Mouse (Mus musculus) spleen, adult 18-20 months (tissue): ENCODE results near the gene Pik3r5.

Experiments
- DNase-seq, 2 experiments: peaks; one replicate each; pipeline ENCODE4 v3.0.0; 2022; ENCODE audit warnings: mixed read lengths in 2 of 2

The Pik3r5 gene

DNA sequence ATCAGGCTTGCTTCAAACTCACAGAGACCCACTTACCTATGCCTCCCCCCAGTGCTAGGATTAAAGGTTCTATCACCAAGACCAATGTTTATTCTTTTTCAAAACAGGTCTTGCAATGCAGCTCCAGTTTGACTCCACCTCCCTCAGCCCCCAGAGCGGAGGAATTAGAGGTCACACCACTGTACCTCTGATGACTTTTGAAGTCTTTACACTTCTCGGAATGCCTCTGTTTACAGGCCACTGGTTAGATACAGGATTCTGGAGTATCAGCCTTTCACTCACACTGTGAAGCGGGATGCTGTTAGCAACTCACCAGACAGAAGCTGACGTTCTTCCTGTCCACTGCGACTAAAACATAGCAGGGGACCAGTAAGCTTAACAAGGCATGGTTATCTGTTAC lies 30.5 kb upstream of the Pik3r5 start:
- DNase-seq = no peak

DNA sequence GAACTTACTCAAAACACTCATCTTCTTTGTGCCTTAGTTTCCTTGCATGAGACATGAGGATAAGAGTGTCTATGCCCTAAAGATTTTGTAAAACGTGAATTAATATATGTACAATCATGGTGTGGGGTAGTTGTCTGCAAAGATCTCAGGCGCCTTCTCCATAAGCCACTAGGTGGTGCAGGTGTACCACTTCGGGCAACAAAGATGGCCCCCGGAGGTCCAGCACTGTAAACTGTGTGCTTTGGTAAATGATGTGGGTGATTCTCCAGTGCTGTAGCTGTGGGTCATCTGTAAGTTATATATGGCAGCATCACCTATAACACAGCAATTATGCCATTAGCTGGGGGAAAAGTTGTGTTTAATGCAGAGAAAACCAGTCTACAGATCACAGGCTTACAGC lies 27.7 kb upstream of the Pik3r5 start:
- DNase-seq = peak in 1 of 2 experiments; percentile 34

DNA sequence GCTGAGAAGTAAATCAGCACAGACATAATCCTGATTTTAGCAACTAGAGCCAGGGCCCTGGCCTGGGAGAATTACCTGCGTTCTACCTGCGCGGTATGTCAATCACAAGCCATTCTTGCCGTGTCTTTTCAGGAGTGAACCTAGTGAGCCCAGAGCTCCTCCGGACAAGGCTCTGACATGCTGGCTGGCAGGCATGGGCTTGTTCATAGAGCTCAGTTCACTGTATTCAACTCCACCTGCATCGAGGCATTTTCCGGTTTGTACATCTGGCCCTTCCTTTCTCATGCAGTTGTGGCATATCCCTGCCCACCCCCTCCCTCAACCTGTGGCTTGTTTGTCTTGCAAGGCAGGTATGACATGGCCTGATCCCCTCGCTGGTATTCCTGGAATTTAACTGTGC lies 26.3 kb upstream of the Pik3r5 start:
- no peak for DNase-seq

DNA sequence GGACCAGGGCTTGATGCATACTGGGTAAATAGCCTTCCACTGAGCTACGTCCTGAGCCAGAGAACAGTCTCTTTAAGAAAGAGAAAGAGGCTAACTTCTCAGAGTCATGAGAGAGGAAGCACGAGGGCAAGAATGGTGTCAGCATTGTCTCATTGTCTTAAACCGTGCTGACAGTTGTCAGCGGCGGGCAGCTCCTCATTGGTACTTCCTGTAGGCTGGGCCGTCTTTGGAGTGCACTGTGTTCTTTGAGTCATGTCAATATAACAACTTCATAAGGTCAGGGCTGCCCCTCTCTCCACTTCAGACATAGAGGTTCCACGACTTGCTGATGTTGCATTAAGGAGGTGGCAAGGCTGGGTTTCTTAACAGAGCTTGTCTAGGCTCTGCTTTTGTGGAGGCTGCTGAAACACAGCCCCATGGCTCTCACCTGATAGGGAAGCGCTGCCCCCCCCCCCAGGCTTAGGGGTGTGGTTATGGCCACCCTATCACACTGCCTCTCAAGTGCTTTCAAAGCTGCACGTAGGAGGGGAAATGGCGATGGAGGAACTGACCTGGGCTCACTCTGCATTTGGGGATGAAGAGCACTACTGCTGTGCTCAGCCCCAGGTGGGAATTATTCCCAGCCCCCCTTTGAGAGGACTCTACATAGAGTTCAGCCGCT lies 24.5 kb upstream of the Pik3r5 start:
- no peak for DNase-seq

DNA sequence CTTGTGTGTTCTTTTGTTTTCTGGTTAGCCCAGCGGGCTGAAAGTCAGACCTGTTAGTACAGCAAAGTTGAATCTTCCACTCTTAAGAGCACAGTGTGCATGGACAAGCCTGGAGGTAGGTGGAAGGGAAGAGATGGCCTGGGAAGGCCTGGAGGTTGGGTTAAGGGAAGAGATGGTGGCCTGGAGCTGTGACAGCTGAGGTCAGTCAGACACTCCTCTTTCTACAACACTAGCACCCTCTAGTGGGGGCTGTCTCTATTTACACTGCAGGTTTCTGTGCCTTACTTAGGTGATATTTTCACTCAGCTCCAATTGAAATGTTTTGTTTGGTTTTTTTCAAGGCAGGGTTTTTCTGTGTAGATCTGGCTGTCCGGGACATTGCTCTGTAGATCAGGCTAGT lies 23.8 kb upstream of the Pik3r5 start:
- DNase-seq = peak in 1 of 2 experiments; percentile 49

DNA sequence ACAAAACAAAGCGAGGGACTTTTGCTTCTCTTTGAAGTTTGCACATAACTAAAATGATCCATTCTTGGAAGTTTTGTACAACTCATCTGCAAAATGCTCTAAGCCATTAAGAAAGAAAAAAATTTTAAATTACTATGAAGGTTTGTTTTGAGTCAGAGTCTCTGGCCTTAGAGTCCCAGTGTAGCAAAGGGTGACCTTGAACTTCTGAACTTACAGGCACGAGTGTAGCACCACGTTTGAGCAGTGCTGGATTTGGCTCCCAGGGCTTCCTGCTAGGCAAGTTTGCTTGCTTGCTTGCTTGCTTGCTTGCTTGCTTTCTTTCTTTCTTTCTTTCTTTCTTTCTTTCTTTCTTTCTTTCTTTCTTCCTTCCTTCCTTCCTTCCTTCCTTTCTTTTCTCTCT lies 14.9 kb upstream of the Pik3r5 start:
- no peak for DNase-seq

DNA sequence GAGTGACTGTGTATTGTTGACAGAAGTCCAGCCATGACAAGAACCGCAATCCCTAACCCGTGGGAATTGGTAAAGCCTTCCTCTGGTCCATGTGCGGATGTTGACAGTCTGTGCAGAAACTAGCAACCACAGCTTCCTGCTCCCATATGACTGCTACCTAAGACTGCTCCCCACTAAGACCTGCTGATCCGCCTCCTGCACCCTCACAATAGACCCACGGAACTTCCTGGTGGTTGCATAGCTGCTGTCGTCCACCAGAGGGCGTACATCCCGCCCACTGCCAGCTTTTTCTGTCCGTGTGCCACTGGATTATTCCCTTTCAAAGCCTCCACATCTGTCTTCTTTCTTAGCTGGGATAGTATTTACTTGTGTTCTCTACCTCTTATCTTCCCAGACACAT lies 14.1 kb upstream of the Pik3r5 start:
- DNase-seq = peak; percentile 43 to 48

DNA sequence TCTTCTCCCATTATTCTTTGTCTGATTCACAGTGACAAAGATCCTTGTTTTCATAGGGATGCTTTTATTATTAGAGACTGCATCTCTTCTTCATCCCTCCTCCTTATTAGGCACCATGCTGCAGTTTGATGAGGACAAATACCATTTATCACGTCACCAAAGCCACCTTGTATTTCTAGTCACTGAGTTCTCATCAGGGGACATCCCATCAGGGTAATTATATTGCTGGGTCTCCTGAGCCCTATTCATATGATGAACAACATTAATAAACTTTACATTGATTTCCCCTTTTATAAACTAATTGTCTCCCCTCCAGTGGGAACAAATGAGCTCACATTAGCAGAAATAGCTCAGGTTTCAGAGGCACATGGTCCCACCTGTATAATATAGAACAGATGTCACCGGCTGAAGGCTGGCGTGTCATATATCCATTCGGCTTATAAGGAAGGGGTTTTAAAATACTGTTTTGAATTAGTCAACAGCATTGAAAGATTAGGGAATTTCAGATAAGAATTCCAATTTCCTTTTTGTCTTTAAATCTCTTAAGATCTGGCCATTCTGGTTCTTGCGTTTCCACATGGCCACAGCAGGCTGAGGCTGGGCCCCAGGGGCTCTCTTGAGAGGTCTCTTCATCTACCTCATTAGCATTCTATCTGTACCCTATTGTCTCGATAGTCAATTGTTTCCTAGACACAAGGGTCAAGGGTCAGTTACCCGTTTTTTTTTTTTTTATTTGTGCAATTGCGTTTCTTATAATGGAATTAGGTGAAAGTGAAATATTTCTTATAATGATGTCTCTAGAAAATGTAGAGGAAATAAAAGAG lies 6.2 kb upstream of the Pik3r5 start:
- no peak for DNase-seq

DNA sequence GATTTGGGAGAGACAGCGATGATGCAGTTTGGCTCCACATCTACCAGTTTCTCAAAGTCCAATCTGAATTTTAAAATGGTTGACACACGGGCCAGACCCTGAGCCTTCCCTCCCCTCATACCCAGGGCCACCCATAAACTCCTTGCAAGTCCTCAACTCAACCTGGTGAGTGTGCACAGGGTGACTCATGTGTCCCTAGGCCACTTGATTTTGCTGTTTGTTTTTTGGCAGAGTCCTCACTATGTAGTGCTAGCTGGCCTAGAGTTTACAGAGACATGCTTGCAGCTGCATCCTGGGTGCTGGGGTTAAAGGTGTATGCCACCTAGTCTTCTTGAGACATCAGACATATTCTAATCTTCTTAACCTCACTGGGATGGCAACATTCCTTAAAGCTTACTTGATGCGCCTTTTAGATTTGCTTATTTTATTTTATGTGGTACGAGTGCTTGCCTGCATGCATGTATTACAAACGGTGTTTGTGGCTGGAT lies 4.8 kb upstream of the Pik3r5 start:
- DNase-seq = no peak

DNA sequence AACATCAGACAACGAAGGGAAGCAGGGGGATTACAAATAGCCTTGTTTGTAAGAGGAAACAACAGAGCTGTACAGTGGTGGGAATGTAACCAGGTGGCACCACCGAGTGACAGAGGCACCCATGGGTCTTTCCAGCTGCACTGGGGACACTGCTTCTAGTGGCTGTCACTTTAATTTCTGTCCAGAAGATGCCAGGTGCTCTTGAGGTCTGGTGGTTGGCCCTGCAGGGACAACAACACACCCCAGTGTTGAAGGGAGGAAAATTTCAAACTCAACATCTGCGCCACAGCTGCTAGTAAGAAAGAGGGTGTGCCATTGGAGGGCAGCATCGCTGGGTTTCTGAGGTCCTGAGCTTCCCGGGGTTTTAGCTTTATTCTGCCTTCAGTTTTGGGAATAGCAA lies 1.3 kb upstream of the Pik3r5 start:
- DNase-seq = peak in 1 of 2 experiments; percentile 28

DNA sequence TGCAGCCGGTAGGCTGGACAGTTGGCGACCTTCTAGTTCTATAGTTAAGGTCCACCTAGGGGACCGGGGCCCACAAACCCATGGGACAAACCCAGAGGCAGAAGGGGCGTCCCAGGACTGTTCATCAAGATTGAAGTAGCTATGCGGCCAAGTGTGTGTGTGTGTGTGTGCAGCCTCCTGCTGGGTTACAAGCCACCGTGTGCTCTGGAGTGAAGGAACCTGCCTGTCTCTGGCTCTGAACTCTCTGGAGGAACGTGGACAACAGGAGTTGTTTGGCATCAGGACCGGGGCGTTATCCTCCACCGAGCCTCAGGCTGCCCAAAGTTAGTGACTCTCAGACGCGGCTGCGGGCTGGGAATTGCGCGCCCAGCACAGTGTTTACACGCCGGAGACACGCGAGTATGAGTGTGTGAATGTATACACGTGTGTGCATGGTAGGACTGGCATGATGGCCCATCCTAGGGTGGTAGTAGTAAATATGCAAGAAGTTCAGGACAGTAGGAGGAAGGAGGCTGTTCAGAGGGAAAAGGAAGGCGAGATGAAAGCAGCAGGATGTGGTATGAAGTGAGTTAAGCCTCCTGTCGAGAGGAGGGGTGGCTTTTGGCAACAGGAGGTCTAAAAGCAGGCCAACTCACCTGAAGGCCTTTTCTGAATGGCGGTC lies 570 bp downstream of the Pik3r5 start:
- DNase-seq = peak in 1 of 2 experiments; percentile 30

DNA sequence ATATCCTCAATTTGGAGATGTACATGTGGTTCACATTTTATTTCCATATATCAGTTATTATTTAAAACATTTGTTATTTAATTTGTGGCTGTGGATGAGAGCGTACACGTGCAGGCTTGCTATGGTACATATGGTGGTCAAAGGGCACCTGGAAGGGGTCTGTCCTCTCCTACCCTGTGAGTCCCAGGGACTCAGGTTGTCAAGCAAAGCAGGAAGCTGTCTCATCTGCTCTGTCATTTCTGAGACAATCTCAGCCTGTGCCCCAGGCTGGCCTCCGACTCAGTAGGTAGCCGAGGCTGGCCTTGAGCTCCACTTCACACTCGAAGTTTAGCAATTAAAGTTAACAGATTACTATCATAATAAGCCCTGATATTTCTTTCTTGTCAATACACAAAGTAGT lies 1.6 kb downstream of the Pik3r5 start:
- DNase-seq = no peak

DNA sequence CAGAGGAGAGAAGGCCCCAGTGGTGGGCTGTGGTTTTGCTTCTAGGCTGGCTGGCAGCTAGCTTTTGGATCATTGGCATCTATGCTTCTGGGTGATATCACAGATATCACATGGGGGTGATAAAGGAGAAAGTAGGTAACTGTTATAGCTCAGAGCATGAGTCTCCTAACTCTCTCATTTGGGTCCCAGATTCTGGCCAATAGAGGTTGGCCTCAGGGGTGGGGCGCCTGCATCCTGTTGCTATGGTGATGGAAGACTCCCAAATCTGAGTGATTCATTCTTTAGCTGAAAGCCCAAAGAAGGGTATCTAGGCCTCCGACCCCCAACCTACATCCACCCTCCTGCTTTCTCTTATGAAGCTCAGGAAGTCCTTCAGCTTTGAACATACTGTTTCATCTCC lies 2.8 kb downstream of the Pik3r5 start:
- DNase-seq = no peak

DNA sequence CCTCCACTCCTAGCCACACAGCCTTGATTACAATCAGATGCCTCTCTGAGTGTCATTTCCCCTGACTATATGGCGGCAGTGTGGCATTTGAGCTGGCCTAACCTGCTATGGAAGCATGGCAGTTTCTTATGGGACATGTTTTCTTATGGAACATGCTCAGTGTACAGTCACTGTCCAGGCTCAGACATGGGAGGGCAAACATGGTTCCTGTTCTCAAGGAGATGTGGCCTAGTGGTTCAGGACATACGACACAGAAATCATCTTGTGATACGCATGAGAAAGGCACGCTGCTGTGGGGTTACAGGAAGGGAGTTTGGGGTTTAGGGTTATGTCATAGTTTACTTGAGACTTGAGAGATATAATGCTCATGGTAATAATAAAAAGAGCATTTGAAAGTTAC lies 3.7 kb downstream of the Pik3r5 start:
- DNase-seq = no peak

DNA sequence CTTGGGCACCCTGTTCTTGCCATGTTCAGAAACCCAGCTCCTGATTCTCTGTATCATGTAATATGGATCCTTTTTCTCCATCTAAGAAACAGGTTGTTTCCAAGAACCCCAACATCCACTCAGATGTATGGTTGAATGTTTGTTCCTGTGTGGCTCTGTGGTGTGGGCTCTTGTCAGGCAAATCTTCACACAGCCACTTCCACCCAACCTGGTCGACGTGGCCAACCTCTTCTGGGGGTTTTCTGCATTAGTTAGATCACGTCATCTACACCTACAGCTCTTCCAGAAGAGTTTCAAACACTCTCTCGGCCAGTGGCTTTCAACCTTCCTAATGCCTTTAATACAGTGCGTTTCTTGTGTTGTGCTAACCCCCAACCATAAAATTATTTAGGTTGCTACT lies 4.5 kb downstream of the Pik3r5 start:
- DNase-seq = no peak

DNA sequence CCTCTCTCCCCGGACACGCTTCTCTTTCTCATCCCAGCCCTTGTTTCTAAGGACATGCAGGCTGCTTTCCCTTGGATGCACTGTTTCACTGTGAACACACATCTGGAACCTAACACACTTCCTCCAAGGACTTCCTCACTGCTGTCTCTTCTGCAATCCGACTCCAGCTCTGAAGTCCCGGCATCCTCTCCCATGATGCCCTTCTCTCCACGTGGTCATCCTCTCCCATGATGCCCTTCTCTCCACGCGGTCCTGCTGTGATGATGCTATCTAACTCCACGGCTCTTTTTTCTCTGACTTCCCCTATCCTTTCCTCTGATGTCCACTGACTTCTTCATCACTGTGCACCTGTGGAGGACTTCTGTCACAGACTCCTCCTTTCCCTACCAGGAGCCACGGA lies 8.2 kb downstream of the Pik3r5 start:
- no peak for DNase-seq

DNA sequence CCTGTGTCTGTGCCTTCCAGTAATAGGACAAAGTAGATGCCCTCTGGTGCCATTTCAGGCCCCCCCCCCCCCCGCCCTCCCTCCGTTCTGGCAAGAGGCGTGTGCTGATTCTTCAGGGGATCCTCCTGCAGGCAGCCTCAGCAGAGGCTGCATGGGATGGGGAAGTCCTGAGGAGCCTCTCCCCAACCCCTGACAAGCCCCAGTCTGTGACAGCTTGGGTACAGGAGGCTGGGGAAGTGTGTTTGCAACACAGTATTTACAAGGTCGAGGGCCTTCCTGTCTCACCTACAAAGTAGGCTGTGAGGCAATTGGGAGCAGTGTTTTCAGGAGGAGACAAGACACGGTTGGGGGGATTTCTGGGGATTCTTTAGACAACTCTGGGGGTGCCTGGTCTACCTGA lies 9.0 kb downstream of the Pik3r5 start:
- DNase-seq = no peak

DNA sequence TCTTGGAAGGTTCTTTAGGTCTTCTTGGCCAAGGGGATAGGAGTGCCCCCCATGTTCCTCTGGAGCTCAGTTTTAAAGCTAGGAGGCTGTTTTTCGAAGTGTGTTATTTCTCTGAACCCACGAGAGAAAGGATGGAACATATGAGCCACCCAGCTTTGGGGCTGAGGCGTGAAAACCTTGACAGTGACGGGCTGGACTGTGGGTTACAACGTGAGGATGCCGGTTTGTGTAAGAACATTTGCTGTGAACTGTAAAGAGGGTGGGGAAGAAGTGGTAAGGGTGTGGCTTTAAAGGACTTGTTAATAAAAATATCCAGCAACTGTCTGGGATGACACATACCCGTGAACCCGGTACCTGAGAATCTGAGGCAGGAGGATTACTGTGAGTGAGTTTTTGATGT lies 10.4 kb downstream of the Pik3r5 start:
- no peak for DNase-seq

DNA sequence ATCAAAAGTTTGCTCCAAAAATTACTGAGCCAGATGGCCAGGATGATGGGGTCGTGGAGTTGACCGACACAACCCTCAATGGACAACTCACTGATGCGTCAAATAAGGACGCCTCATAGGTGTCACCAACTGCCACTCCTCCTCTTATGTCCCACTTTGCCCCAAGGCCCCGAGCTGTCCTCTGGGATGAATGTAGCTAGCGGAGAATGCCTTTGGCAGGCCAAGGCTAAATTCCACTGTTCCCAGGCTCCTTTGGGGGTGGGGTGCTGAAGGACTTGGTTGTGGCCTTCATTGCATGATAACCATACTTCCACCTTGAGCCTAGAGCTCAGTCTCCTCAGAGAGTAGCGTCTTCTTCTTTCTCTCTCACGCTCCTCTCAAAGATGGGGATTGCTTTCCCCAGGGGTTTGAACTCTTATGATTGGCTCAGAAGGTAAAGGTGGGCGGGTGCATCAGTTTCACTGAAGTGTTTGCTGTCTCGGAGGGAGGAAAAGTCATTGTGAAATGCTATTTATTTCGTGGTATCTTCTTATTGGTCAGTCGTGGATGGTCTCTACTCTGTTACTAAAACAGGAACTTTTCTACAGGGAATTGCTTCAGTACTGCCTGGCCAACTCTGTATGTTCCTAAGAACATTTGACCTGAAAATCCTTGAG lies 11.2 kb downstream of the Pik3r5 start:
- no peak for DNase-seq

DNA sequence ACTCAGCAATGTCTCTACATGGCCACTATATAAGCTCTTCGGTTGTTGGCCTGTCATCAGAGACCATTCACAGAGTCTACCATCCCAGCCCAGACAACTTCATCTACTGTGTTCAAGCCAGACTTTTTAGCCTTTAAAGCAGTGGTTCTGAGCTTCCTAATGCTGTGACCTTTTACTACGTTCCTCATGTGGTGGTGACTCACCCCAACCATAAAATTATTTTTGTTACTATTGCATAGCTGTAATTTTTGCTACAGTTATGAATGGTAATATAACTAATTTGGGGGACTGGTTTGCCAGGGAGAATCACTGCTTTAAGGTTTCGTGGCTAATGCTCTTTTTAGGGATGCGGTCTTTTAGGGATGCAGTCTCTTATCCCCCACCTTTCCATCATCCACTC lies 14.0 kb downstream of the Pik3r5 start:
- DNase-seq = no peak

DNA sequence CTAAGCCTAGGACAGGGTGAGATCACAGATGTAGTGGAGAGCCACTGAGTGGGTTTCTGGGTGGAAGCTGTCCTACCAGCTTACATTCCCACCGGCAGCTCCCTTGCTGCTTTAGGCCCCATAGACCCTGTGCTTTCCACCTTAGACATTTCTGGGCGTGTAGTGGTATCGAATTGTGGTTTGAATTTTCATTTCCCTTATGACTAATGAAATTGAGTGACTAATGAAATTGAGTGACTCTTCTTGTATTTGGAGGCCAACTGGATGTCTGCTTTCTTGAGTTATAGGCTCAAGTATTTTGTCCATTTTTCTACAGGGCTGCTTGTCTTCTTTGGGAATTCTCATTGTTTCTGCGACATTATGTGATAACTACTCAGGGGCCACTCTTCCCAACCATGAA lies 14.6 kb downstream of the Pik3r5 start:
- no peak for DNase-seq

DNA sequence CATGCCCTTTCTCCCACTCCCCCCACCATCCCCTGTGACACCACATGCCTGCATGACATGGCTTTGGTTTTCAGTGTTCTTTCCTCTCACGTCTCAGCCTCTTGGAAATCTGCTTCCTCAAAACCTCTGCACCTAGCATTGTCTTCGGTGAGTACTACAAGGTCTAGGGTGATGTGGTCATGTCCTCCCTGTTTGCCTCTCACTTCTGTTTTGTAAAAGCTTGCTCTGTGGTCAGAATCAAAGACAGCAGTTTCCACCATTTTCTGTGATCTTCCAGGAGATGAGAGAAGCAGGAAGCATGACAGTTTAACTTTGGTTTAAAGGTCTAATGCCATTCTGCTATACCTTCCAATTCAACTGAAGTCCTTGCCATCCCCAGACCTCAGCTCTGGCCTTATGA lies 15.3 kb downstream of the Pik3r5 start:
- DNase-seq = no peak

DNA sequence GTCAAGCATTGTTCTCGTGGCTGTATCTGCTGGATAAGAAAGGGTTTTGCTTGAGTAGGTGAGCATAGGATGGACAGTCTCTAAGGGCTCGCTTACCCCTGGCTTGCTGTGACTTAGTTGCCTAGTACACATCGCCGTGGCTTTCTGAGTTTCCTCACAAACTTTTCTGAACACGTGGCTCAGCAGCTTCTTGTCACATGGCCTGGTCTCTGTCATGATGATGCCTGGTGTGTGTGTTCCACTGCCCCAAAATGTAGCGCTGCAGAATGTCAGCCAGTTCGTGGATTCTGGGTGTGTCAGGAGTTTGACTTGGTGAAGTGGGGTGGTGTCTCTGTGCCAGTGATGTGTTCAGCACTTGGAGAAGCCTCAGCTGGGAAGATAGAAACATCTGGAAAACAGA lies 16.4 kb downstream of the Pik3r5 start:
- DNase-seq = no peak
